Mouse (Mus musculus): ENCODE data around the gene Grk1. TPM values are rescaled to one million over a fixed set of nuclear protein-coding genes. Genes with fewer than 3 reads are reported as not detected.

Gene Grk1
- total and polyA plus RNA-seq, 3 experiments = under 0.01 to 0.03 TPM; not detected in 1

DNA sequence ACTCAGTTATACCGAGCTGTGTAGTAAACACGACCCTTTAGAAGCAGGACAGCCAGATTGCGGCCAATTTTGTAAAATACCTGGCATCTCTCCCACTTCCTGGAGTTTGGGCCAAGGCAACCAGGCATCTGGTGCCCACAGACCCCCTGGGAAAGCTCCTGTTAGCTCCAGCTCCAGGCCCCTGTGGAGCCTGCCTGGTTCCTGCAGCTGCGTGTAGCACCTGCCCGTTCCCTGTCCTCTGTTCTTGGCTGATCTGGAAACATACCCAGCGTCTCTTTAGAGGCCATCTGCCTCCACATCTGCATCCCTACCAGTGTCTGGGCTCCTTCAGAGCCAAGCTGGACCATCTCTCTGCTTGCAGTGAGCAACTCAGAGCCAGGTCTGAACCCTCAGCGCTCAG lies 25.5 kb downstream of the Grk1 start:
- Histone ChIP-seq H3K9ac (ENCODE audit: control insufficient read depth, low read depth, low read length, poor library complexity, severe bottlenecking) (no peak overlapping the region), H3K27ac (ENCODE audit: control insufficient read depth, low read depth, low read length) (no peak overlapping the region), H3K4me1 (ENCODE audit: control insufficient read depth in 1 of 2, insufficient read depth in 2 of 2, low read length in 2 of 2) (no peaks in the 10 kb centered on the region), H3K36me3 (ENCODE audit: control insufficient read depth in 1 of 2, insufficient read depth in 2 of 2, low read length in 2 of 2) (no peaks in the 10 kb centered on the region), H3K4me3 (ENCODE audit: control insufficient read depth in 1 of 2, insufficient read depth in 1 of 2, low read depth in 2 of 2, low read length in 2 of 2) (no peak overlapping the region), H3K79me2 (ENCODE audit: control insufficient read depth, insufficient read depth, low read length, poor library complexity) (no peaks in the 10 kb centered on the region), H3K27me3 (ENCODE audit: control insufficient read depth in 1 of 2, insufficient read depth in 2 of 2, low read length in 2 of 2) (peaks cover 13 to 20% of the 10 kb centered on the region in 2 experiments), H3K9me3 (replicated peaks; ENCODE audit: insufficient read depth, low read length) (no peaks in the 10 kb centered on the region)
- TF ChIP-seq KAT2A (conservative IDR thresholded peaks at IDR 0.05; ENCODE audit: low read depth, low read length) = no peak
- TF ChIP-seq MXI1 (IDR thresholded peaks at IDR 0.05; ENCODE audit: low read depth, low read length) = no peak
- TF ChIP-seq POLR2A (IDR thresholded peaks at IDR 0.05; ENCODE audit: control insufficient read depth in 1 of 2, insufficient read depth in 1 of 2, low read depth in 1 of 2, low read length in 2 of 2, poor library complexity in 1 of 2) = no peak
- TF ChIP-seq RAD21 (IDR thresholded peaks at IDR 0.05; ENCODE audit: low read depth, low read length) = no peak
- TF ChIP-seq TAL1 (IDR thresholded peaks at IDR 0.05; ENCODE audit: low read length) = no peak
- no peak for TF ChIP-seq ETS1 (IDR thresholded peaks at IDR 0.05; ENCODE audit: low read depth, low read length)
- no peak for TF ChIP-seq MYB (IDR thresholded peaks at IDR 0.05; ENCODE audit: low read depth, low read length)
- no peak for TF ChIP-seq MAX (IDR thresholded peaks at IDR 0.05; ENCODE audit: low read length)
- no peak for TF ChIP-seq USF2 (IDR thresholded peaks at IDR 0.05; ENCODE audit: borderline replicate concordance in 1 of 2, insufficient read depth in 1 of 2, low read depth in 1 of 2, low read length in 2 of 2)
- DNase-seq (ENCODE audit: low read depth, low spot score) = no peak

GRCm38 (mm10) chr8:13430866-13431265 lies 26.0 kb downstream of the Grk1 start:
- Histone ChIP-seq H3K27me3 (ENCODE audit: control insufficient read depth in 1 of 2, insufficient read depth in 2 of 2, low read length in 2 of 2) (peaks cover 13 to 21% of the 10 kb centered on the region in 2 experiments), H3K4me1 (ENCODE audit: control insufficient read depth in 1 of 2, insufficient read depth in 2 of 2, low read length in 2 of 2) (no peaks in the 10 kb centered on the region), H3K27ac (ENCODE audit: control insufficient read depth, low read depth, low read length) (no peak overlapping the region), H3K4me3 (ENCODE audit: control insufficient read depth in 1 of 2, insufficient read depth in 1 of 2, low read depth in 2 of 2, low read length in 2 of 2) (no peak overlapping the region), H3K79me2 (ENCODE audit: control insufficient read depth, insufficient read depth, low read length, poor library complexity) (no peaks in the 10 kb centered on the region), H3K9me3 (replicated peaks; ENCODE audit: insufficient read depth, low read length) (no peaks in the 10 kb centered on the region), H3K9ac (ENCODE audit: control insufficient read depth, low read depth, low read length, poor library complexity, severe bottlenecking) (no peak overlapping the region), H3K36me3 (ENCODE audit: control insufficient read depth in 1 of 2, insufficient read depth in 2 of 2, low read length in 2 of 2) (no peaks in the 10 kb centered on the region)
- no peak for DNase-seq (ENCODE audit: low read depth, low spot score)
- TF ChIP-seq JUND (IDR thresholded peaks at IDR 0.05; ENCODE audit: low read depth, low read length) (no peak), SMC3 (IDR thresholded peaks at IDR 0.05; ENCODE audit: low read depth, low read length) (no peak), BHLHE40 (IDR thresholded peaks at IDR 0.05; ENCODE audit: borderline replicate concordance, low read depth, low read length) (no peak), MEF2A (IDR thresholded peaks at IDR 0.05; ENCODE audit: extremely low read depth, insufficient replicate concordance, low read depth, low read length, poor library complexity, severe bottlenecking) (no peak), USF1 (IDR thresholded peaks at IDR 0.05; ENCODE audit: low read depth, low read length) (no peak), RCOR1 (IDR thresholded peaks at IDR 0.05; ENCODE audit: low read depth, low read length) (no peak), E2F4 (IDR thresholded peaks at IDR 0.05; ENCODE audit: borderline replicate concordance, low read depth, low read length) (no peak), GATA1 (IDR thresholded peaks at IDR 0.05; ENCODE audit: low read depth, low read length) (no peak), POLR2AphosphoS5 (IDR thresholded peaks at IDR 0.05; ENCODE audit: borderline replicate concordance, low read depth, low read length) (no peak), HCFC1 (IDR thresholded peaks at IDR 0.05; ENCODE audit: low read depth, low read length) (no peak), TBP (IDR thresholded peaks at IDR 0.05; ENCODE audit: low read depth, low read length) (no peak), MXI1 (IDR thresholded peaks at IDR 0.05; ENCODE audit: low read depth, low read length) (no peak), NELFE (IDR thresholded peaks at IDR 0.05; ENCODE audit: low read depth, low read length) (no peak), ZC3H11A (IDR thresholded peaks at IDR 0.05; ENCODE audit: low read depth, low read length) (no peak), CTCF (IDR thresholded peaks at IDR 0.05 in 2 of 3, conservative IDR thresholded peaks at IDR 0.05 in 1 of 3; ENCODE audit: control insufficient read depth in 1 of 3, insufficient read depth in 1 of 3, low read depth in 2 of 3, low read length in 3 of 3, poor library complexity in 1 of 3, severe bottlenecking in 1 of 3) (no peak), CHD1 (IDR thresholded peaks at IDR 0.05; ENCODE audit: low read depth, low read length) (no peak), TAL1 (IDR thresholded peaks at IDR 0.05; ENCODE audit: low read length) (no peak), MAZ (IDR thresholded peaks at IDR 0.05; ENCODE audit: low read depth, low read length) (no peak)
